In genomic region chr10:38381873-38382296, GRCm38 (mm10) we compare ENCODE assay signal across 9 mouse cellular contexts.
DNase-seq lines count a peak whose midpoint lies in the region; ATAC-seq and TF ChIP-seq lines count a peak whose summit lies in the region.
"Had no signal": no experiment of that assay in that cellular context is flagged by ENCODE, and none has a peak within 500 bp of the region (broad histone marks: within the 10 kb centered on the region; RNA-seq: fewer than 3 reads in every experiment).

No protein-coding gene starts in this region.

- 63% methylated on average over 7 of the region's 7 CpGs for WGBS in forebrain, postnatal 0 days
- 85% methylated on average over 7 of the region's 7 CpGs for WGBS in heart, embryonic 11.5 days (ENCODE audit: insufficient replicate concordance)

- H3K4me2 ChIP-seq in forebrain, postnatal 0 days (ENCODE audit: low read depth): no peak overlapping the region
- H3K4me2 ChIP-seq in heart, embryonic 11.5 days: no peak overlapping the region

- H3K4me3 ChIP-seq in forebrain, postnatal 0 days (ENCODE audit: low read depth, low read length): no peak overlapping the region
- H3K4me3 ChIP-seq in heart, embryonic 11.5 days (ENCODE audit: low read depth, low read length): no peak overlapping the region

- H3K4me1 ChIP-seq in forebrain, postnatal 0 days (ENCODE audit: insufficient read depth): no peaks in the 10 kb centered on the region
- H3K4me1 ChIP-seq in heart, embryonic 11.5 days (ENCODE audit: control insufficient read depth, insufficient read depth, low read length): no peaks in the 10 kb centered on the region

- H3K27me3 ChIP-seq in forebrain, postnatal 0 days (ENCODE audit: insufficient read depth, low read length): no peaks in the 10 kb centered on the region
- no peaks in the 10 kb centered on the region for H3K27me3 ChIP-seq in heart, embryonic 11.5 days (ENCODE audit: control insufficient read depth, insufficient read depth, low read length)

- H3K36me3 ChIP-seq in forebrain, postnatal 0 days (ENCODE audit: insufficient read depth): no peaks in the 10 kb centered on the region
- H3K36me3 ChIP-seq in heart, embryonic 11.5 days (ENCODE audit: control insufficient read depth, insufficient read depth, low read length): no peaks in the 10 kb centered on the region

- H3K27ac ChIP-seq in forebrain, postnatal 0 days (ENCODE audit: low read depth, low read length): no peak overlapping the region
- H3K27ac ChIP-seq in heart, embryonic 11.5 days (ENCODE audit: low read depth, low read length): no peak overlapping the region

- ATAC-seq in forebrain, postnatal 0 days: peak; percentile 84
- no peak for ATAC-seq in heart, embryonic 11.5 days (replicated peaks; ENCODE audit: insufficient number of reproducible peaks, low FRiP score, low TSS enrichment)
- ATAC-seq: activated CD4-positive, CD25-positive, alpha-beta regulatory T cell, adult 4 months had no signal

- peak; percentile 43 for TF ChIP-seq CTCF in forebrain, postnatal 0 days (IDR thresholded peaks at IDR 0.05; ENCODE audit: low read depth)

- no peak overlapping the region for H3K9ac ChIP-seq in forebrain, postnatal 0 days
- H3K9ac ChIP-seq in heart, embryonic 11.5 days (ENCODE audit: low read depth, low read length): no peak overlapping the region

- no peaks in the 10 kb centered on the region for H3K9me3 ChIP-seq in forebrain, postnatal 0 days (ENCODE audit: low read length)
- H3K9me3 ChIP-seq in heart, embryonic 11.5 days (replicated peaks; ENCODE audit: control insufficient read depth, low read length): no peaks in the 10 kb centered on the region

- DNase-seq in layer of hippocampus, adult 11-12 months (ENCODE audit: low spot score): peak; percentile 8
- DNase-seq in layer of hippocampus, adult 8-10 months (ENCODE audit: low spot score in 2 of 2): no peak
- peak; percentile 56 for DNase-seq in Muller cell, postnatal 12 days (ENCODE audit: inconsistent ontology term)
- DNase-seq in cerebellum, adult 11 months: peak; percentile 8
- DNase-seq in forebrain, postnatal 0 days: peak; percentile 61
- no peak for DNase-seq in ovary, postnatal 36 days (ENCODE audit: low spot score)
- no peak for DNase-seq in urinary bladder, postnatal 10 days (ENCODE audit: low spot score)

Comparison
In these comparisons a context has a peak if more than half of its experiments do, and no peak if none do; other contexts are left out.
1. DNase-seq: peak in layer of hippocampus, adult 11-12 months (single experiment), Muller cell, postnatal 12 days (single experiment), cerebellum, adult 11 months (single experiment) and forebrain, postnatal 0 days (single experiment); none in layer of hippocampus, adult 8-10 months (0 of 2), ovary, postnatal 36 days (single experiment) and urinary bladder, postnatal 10 days (single experiment).